In genomic region chr11:32864615-32865014, GRCm38 (mm10) we compare ENCODE assay signal across 24 mouse cellular contexts. TPM values are rescaled to one million over a fixed set of nuclear protein-coding genes. Genes with fewer than 3 reads are reported as not detected.
DNase-seq lines count a peak whose midpoint lies in the region; ATAC-seq and TF ChIP-seq lines count a peak whose summit lies in the region.
"Had no signal": no experiment of that assay in that cellular context is flagged by ENCODE, and none has a peak within 500 bp of the region (broad histone marks: within the 10 kb centered on the region; RNA-seq: fewer than 3 reads in every experiment).

No protein-coding gene starts in this region.

- WGBS in forebrain, embryonic 15.5 days = 64% methylated on average over 5 of the region's 5 CpGs
- WGBS in forebrain, embryonic 13.5 days = 87% methylated on average over 5 of the region's 5 CpGs
- WGBS in midbrain, postnatal 0 days = 84% methylated on average over 5 of the region's 5 CpGs
- WGBS in midbrain, embryonic 11.5 days = 91% methylated on average over 5 of the region's 5 CpGs

- no peaks in the 10 kb centered on the region for H3K9me3 ChIP-seq in forebrain, embryonic 15.5 days
- no peaks in the 10 kb centered on the region for H3K9me3 ChIP-seq in forebrain, embryonic 13.5 days (replicated peaks)
- no peaks in the 10 kb centered on the region for H3K9me3 ChIP-seq in midbrain, postnatal 0 days (ENCODE audit: low read length)
- no peaks in the 10 kb centered on the region for H3K9me3 ChIP-seq in midbrain, embryonic 11.5 days (ENCODE audit: control insufficient read depth, low read length)
- H3K9me3 ChIP-seq: limb, embryonic 10.5 days; midbrain, embryonic 15.5 days had no signal

- ATAC-seq in forebrain, embryonic 15.5 days (replicated peaks) = peak; percentile 70; the same call in 1 of the 2 replicates
- no peak for ATAC-seq in forebrain, embryonic 13.5 days
- no peak for ATAC-seq in midbrain, postnatal 0 days (ENCODE audit: low FRiP score)
- ATAC-seq in midbrain, embryonic 11.5 days (ENCODE audit: low FRiP score) = no peak
- ATAC-seq: inflammation-experienced regulatory T-cells, adult 6 months; midbrain, embryonic 15.5 days had no signal

- peak; percentile 16 for DNase-seq in midbrain, postnatal 0 days (ENCODE audit: low spot score)
- no peak for DNase-seq in midbrain, embryonic 11.5 days (ENCODE audit: low spot score, missing footprints)
- DNase-seq in cerebellum, postnatal 10 days = peak; percentile 74 to 81
- DNase-seq in natural killer cell, adult 2 months (ENCODE audit: low spot score in 2 of 2) = no peak
- DNase-seq in right cerebral cortex, postnatal 25 days = no peak
- DNase-seq: adrenal gland, adult 8-10 months; heart, adult 18-20 months; heart, postnatal 4 days; kidney, adult 8-10 months; kidney, postnatal 36 days; lung, adult 2 months; right cerebral cortex, adult 18-20 months; thymus, postnatal 36 days had no signal

- H3K4me3 ChIP-seq in forebrain, embryonic 15.5 days = no peak overlapping the region
- no peak overlapping the region for H3K4me3 ChIP-seq in forebrain, embryonic 13.5 days
- no peak overlapping the region for H3K4me3 ChIP-seq in midbrain, postnatal 0 days (ENCODE audit: low read depth, low read length)
- H3K4me3 ChIP-seq in midbrain, embryonic 11.5 days (ENCODE audit: low read depth, low read length) = no peak overlapping the region
- H3K4me3 ChIP-seq: limb, embryonic 10.5 days; midbrain, embryonic 15.5 days had no signal

- peaks cover 2% of the 10 kb centered on the region; the same call in 1 of the 2 replicates for H3K4me1 ChIP-seq in forebrain, embryonic 15.5 days
- no peaks in the 10 kb centered on the region for H3K4me1 ChIP-seq in forebrain, embryonic 13.5 days
- no peaks in the 10 kb centered on the region for H3K4me1 ChIP-seq in midbrain, postnatal 0 days (ENCODE audit: insufficient read depth, low read length)
- no peaks in the 10 kb centered on the region for H3K4me1 ChIP-seq in midbrain, embryonic 11.5 days (ENCODE audit: control insufficient read depth, insufficient read depth, low read length)
- H3K4me1 ChIP-seq: midbrain, embryonic 15.5 days had no signal

- TF ChIP-seq CTCF in midbrain, postnatal 0 days (IDR thresholded peaks at IDR 0.05) = no peak

- H3K27me3 ChIP-seq in forebrain, embryonic 15.5 days = no peaks in the 10 kb centered on the region
- H3K27me3 ChIP-seq in forebrain, embryonic 13.5 days = no peaks in the 10 kb centered on the region
- no peaks in the 10 kb centered on the region for H3K27me3 ChIP-seq in midbrain, postnatal 0 days (ENCODE audit: insufficient read depth, low read length)
- no peaks in the 10 kb centered on the region for H3K27me3 ChIP-seq in midbrain, embryonic 11.5 days (ENCODE audit: control insufficient read depth, insufficient read depth, low read length)
- H3K27me3 ChIP-seq: midbrain, embryonic 15.5 days had no signal

- H3K4me2 ChIP-seq in forebrain, embryonic 15.5 days (replicated peaks) = no peak overlapping the region
- H3K4me2 ChIP-seq in forebrain, embryonic 13.5 days = no peak overlapping the region
- H3K4me2 ChIP-seq in midbrain, postnatal 0 days (ENCODE audit: low read depth, low read length, poor library complexity, severe bottlenecking) = no peak overlapping the region
- H3K4me2 ChIP-seq in midbrain, embryonic 11.5 days = no peak overlapping the region
- H3K4me2 ChIP-seq: liver, embryonic 11.5 days; midbrain, embryonic 15.5 days had no signal

- H3K27ac ChIP-seq in forebrain, embryonic 15.5 days (replicated peaks) = 0 out of 2 replicates have a peak overlapping the region, but pooled peaks have one; percentile 15
- no peak overlapping the region for H3K27ac ChIP-seq in forebrain, embryonic 13.5 days
- H3K27ac ChIP-seq in midbrain, postnatal 0 days (ENCODE audit: low read depth, low read length) = no peak overlapping the region
- H3K27ac ChIP-seq in midbrain, embryonic 11.5 days (ENCODE audit: low read depth, low read length) = no peak overlapping the region
- H3K27ac ChIP-seq: limb, embryonic 10.5 days; macrophage; midbrain, embryonic 15.5 days had no signal

- H3K9ac ChIP-seq in forebrain, embryonic 15.5 days (replicated peaks) = no peak overlapping the region
- H3K9ac ChIP-seq in forebrain, embryonic 13.5 days = no peak overlapping the region
- no peak overlapping the region for H3K9ac ChIP-seq in midbrain, postnatal 0 days (replicated peaks; ENCODE audit: low read length, poor library complexity, severe bottlenecking)
- H3K9ac ChIP-seq in midbrain, embryonic 11.5 days (ENCODE audit: low read length) = no peak overlapping the region
- H3K9ac ChIP-seq: midbrain, embryonic 15.5 days had no signal

- no peaks in the 10 kb centered on the region for H3K36me3 ChIP-seq in forebrain, embryonic 15.5 days
- H3K36me3 ChIP-seq in forebrain, embryonic 13.5 days (ENCODE audit: poor library complexity, severe bottlenecking) = no peaks in the 10 kb centered on the region
- no peaks in the 10 kb centered on the region for H3K36me3 ChIP-seq in midbrain, postnatal 0 days (ENCODE audit: insufficient read depth, low read length)
- no peaks in the 10 kb centered on the region for H3K36me3 ChIP-seq in midbrain, embryonic 11.5 days (ENCODE audit: control insufficient read depth, insufficient read depth, low read length)
- H3K36me3 ChIP-seq: limb, embryonic 10.5 days; midbrain, embryonic 15.5 days had no signal

RNA-seq across cellular contexts. Expression of gene Smim23, which starts 40.2 kb away (rescaled TPM):
- polyA plus RNA-seq in forebrain, embryonic 15.5 days (2015; fragmentation: Nextera tagmentation; extraction: Ambion mirVana) = not detected in 2 replicates
- polyA plus RNA-seq in forebrain, embryonic 13.5 days (2015; fragmentation: Nextera tagmentation; extraction: Ambion mirVana) = not detected in 2 replicates
- not detected in 2 replicates for total RNA-seq in midbrain, postnatal 0 days (2014; rRNA removed)
- polyA plus RNA-seq in midbrain, postnatal 0 days (2015; fragmentation: Nextera tagmentation; extraction: Ambion mirVana) = not detected in 2 replicates
- polyA plus RNA-seq in midbrain, embryonic 11.5 days (2014; fragmentation: Nextera tagmentation; extraction: Ambion mirVana) = not detected in 2 replicates
- total RNA-seq: adrenal gland, adult 8-10 months; gastrocnemius, adult 8-10 months; heart, adult 18-20 months; heart, postnatal 4 days had no signal
- polyA plus RNA-seq: embryonic facial prominence, embryonic 14.5 days; heart, embryonic 14.5 days; inflammation-experienced regulatory T-cells, adult 6 months; limb, embryonic 10.5 days; liver, embryonic 11.5 days; lung, adult 2 months; macrophage; midbrain, embryonic 15.5 days; stomach, embryonic 16.5 days had no signal

Comparison
In these comparisons a context has a peak if more than half of its experiments do, and no peak if none do; other contexts are left out.
1. DNase-seq: peak in midbrain, postnatal 0 days (single experiment) and cerebellum, postnatal 10 days (2 of 2); none in midbrain, embryonic 11.5 days (single experiment), natural killer cell, adult 2 months (0 of 2) and right cerebral cortex, postnatal 25 days (single experiment).